Mouse (Mus musculus) limb, embryonic 14.5 days (tissue): ENCODE data around the gene Atl2. TPM values are rescaled to one million over a fixed set of nuclear protein-coding genes. Genes with fewer than 3 reads are reported as not detected.

Experiments
- ATAC-seq: fragments of 200-750 bp; cut with Nextera tagmentation; 2 replicates; pipeline ENCODE4 v1.8.0; 2017; ENCODE audit warnings: low read depth, moderate number of reproducible peaks, moderate TSS enrichment; ENCODE audit not compliant: low FRiP score
- DNase-seq: peaks from one replicate; pipeline ENCODE4 v3.0.0-alpha.2; 2015; ENCODE audit warnings: low spot score
- H3K27ac ChIP-seq: fragments of 300-500 bp; sonication (generic); replicated peaks from 2 replicates; pipeline ENCODE4 v1.5.1; 2014; ENCODE audit warnings: low read depth, mild to moderate bottlenecking, low read length, moderate library complexity, mixed read lengths
- H3K27me3 ChIP-seq: fragments of 300-500 bp; sonication (generic); 2 replicates; pipeline ENCODE4 v1.6.1; 2014; ENCODE audit warnings: low read length, mixed read lengths; ENCODE audit not compliant: control insufficient read depth, insufficient read depth
- H3K36me3 ChIP-seq: fragments of 300-500 bp; sonication (generic); 2 replicates; pipeline ENCODE4 v1.6.1; 2014; ENCODE audit warnings: mild to moderate bottlenecking, low read length, moderate library complexity, mixed read lengths; ENCODE audit not compliant: control insufficient read depth, insufficient read depth
- H3K4me1 ChIP-seq: fragments of 300-500 bp; sonication (generic); 2 replicates; pipeline ENCODE4 v1.6.1; 2014; ENCODE audit warnings: antibody characterized with exemption, low read length, mixed read lengths; ENCODE audit not compliant: control insufficient read depth, insufficient read depth
- H3K4me2 ChIP-seq: fragments of 300-500 bp; sonication (generic); replicated peaks from 2 replicates; pipeline ENCODE4 v1.6.1; 2014; ENCODE audit warnings: low read depth, mild to moderate bottlenecking, low read length, moderate library complexity; ENCODE audit not compliant: severe bottlenecking
- H3K4me3 ChIP-seq: fragments of 300-500 bp; sonication (generic); replicated peaks from 2 replicates; pipeline ENCODE4 v1.5.1; 2014; ENCODE audit warnings: low read length
- H3K9ac ChIP-seq: fragments of 300-500 bp; sonication (generic); 2 replicates; pipeline ENCODE4 v1.6.1; 2014; ENCODE audit warnings: mild to moderate bottlenecking, low read depth, low read length, moderate library complexity; ENCODE audit not compliant: severe bottlenecking
- H3K9me3 ChIP-seq: fragments of 300-500 bp; sonication (generic); 2 replicates; pipeline ENCODE4 v1.6.1; 2016; ENCODE audit warnings: low read length; ENCODE audit not compliant: control insufficient read depth
- POLR2A ChIP-seq: fragments of 200-500 bp; IDR thresholded peaks from 2 replicates; pipeline ENCODE4 v1.8.0; 2012; ENCODE audit warnings: inconsistent platforms, mild to moderate bottlenecking, moderate library complexity, borderline replicate concordance; ENCODE audit not compliant: insufficient read depth, insufficient read length; ENCODE audit errors: extremely low read depth
- WGBS: fragments of 180-500 bp; shearing (Covaris S2); extraction: QIAGEN DNeasy Blood & Tissue Kit; methylation state at CpG from one replicate; pipeline ENCODE4 v1.1.7; 2014; 5-methylcytosine and 5-hydroxymethylcytosine counted together
- polyA plus RNA-seq, 2 experiments: library from polyadenylated mRNA; depleted of rRNA in 1 of 2; stranded (reverse) in 1 of 2; unstranded in 1 of 2; fragments of >200 nt; fragmentation: Nextera tagmentation in 1 of 2; extraction: Ambion mirVana in 1 of 2; gene quantifications; 2 replicates each; pipeline versions ENCODE4 v1.2.1 to v1.2.3; 2012 to 2014

Atl2 gene
- polyA plus RNA-seq, 2 experiments: 25.9 to 26.1 TPM

- Histone ChIP-seq H3K36me3 (no peaks in the 10 kb centered on the region), H3K27ac (no peak overlapping the region), H3K4me1 (peaks cover 3% of the 10 kb centered on the region; the same call in 1 of the 2 replicates), H3K9me3 (no peaks in the 10 kb centered on the region), H3K4me3 (no peak overlapping the region), H3K9ac (no peak overlapping the region), H3K4me2 (no peak overlapping the region), H3K27me3 (no peaks in the 10 kb centered on the region)
- DNase-seq (peak; percentile 46), ATAC-seq (no peak)
- no peak for TF ChIP-seq POLR2A
- 33% methylated on average over 5 of the region's 5 CpGs for WGBS
Observed at GRCm38 (mm10) chr17:79835714-79836373, 60.1 kb downstream of the Atl2 start.

- H3K27me3 ChIP-seq: no peaks in the 10 kb centered on the region
- no peak for ATAC-seq
- TF ChIP-seq POLR2A: no peak
- 76% methylated on average over 1 of the region's 1 CpGs for WGBS
- H3K9me3 ChIP-seq: no peaks in the 10 kb centered on the region
- H3K27ac ChIP-seq: no peak overlapping the region
- H3K4me3 ChIP-seq: no peak overlapping the region
- H3K9ac ChIP-seq: no peak overlapping the region
- DNase-seq: no peak
- no peak overlapping the region for H3K4me2 ChIP-seq
- H3K36me3 ChIP-seq: no peaks in the 10 kb centered on the region
- peaks cover 3% of the 10 kb centered on the region; the same call in 1 of the 2 replicates for H3K4me1 ChIP-seq
Observed at GRCm38 (mm10) chr17:79832284-79832683, 63.6 kb downstream of the Atl2 start.

GRCm38 (mm10) chr17:79826482-79827034 lies 69.4 kb downstream of the Atl2 start:
- Histone ChIP-seq H3K36me3 (no peaks in the 10 kb centered on the region), H3K9me3 (no peaks in the 10 kb centered on the region), H3K4me3 (no peak overlapping the region), H3K4me2 (no peak overlapping the region), H3K9ac (no peak overlapping the region), H3K4me1 (no peaks in the 10 kb centered on the region), H3K27ac (no peak overlapping the region), H3K27me3 (no peaks in the 10 kb centered on the region)
- ATAC-seq (no peak), DNase-seq (no peak)
- TF ChIP-seq POLR2A: no peak
- 69% methylated on average over 6 of the region's 6 CpGs for WGBS

GRCm38 (mm10) chr17:79825241-79826030 lies 70.5 kb downstream of the Atl2 start:
- Histone ChIP-seq H3K4me1 (no peaks in the 10 kb centered on the region), H3K27ac (no peak overlapping the region), H3K36me3 (no peaks in the 10 kb centered on the region), H3K9ac (no peak overlapping the region), H3K27me3 (no peaks in the 10 kb centered on the region), H3K9me3 (no peaks in the 10 kb centered on the region), H3K4me2 (no peak overlapping the region), H3K4me3 (no peak overlapping the region)
- ATAC-seq (no peak), DNase-seq (no peak)
- TF ChIP-seq POLR2A: no peak
- WGBS: 79% methylated on average over 11 of the region's 11 CpGs

DNA sequence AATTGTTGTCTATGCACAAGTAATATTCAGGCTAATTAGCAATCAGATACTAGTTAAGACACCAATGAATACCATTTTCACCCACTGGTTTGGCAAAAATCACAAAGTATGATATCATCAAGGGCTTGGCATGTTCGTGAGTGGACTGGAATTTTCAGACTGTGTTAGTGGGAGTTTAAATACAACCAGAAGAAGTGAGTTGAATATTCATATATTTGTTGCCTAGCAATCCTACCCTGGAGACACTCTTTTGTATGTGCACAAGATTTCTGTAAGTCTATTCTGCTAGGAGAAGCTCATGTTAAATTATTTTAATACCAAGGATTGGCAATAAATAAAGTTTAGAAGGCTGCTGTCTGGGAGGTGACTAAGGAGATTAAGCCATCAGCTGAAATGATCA lies 71.5 kb downstream of the Atl2 start:
- no peaks in the 10 kb centered on the region for H3K36me3 ChIP-seq
- H3K9ac ChIP-seq: no peak overlapping the region
- H3K4me1 ChIP-seq: no peaks in the 10 kb centered on the region
- H3K27me3 ChIP-seq: no peaks in the 10 kb centered on the region
- no peak overlapping the region for H3K4me2 ChIP-seq
- H3K27ac ChIP-seq: no peak overlapping the region
- DNase-seq (no peak), ATAC-seq (no peak)
- H3K9me3 ChIP-seq: no peaks in the 10 kb centered on the region
- H3K4me3 ChIP-seq: no peak overlapping the region
- no peak for TF ChIP-seq POLR2A
- WGBS: 68% methylated on average over 1 of the region's 1 CpGs
